Mouse (Mus musculus): ENCODE measurements at regions not wholly inside any gene's neighbourhood (a gene's known extent, or its start where the extent isn't known, plus 50 kb on each side); places are given as distances from the start of the nearest gene placed in this dataset.

GRCm38 (mm10) chr2:34082486-34082885 lies 194.7 kb upstream of the Mvb12b start:
- WGBS, result 59% methylated on average over 7 of the region's 7 CpGs
- Histone ChIP-seq H3K27me3 (ENCODE audit: control insufficient read depth, insufficient read depth, low read length) (no peaks in the 10 kb centered on the region), H3K4me1 (ENCODE audit: control insufficient read depth, insufficient read depth) (no peaks in the 10 kb centered on the region), H3K9ac (replicated peaks; ENCODE audit: low read depth, low read length) (no peak overlapping the region), H3K4me3 (ENCODE audit: low read depth, low read length) (no peak overlapping the region), H3K9me3 (replicated peaks; ENCODE audit: control insufficient read depth, low read length) (no peaks in the 10 kb centered on the region), H3K27ac (ENCODE audit: low read depth) (no peak overlapping the region), H3K4me2 (ENCODE audit: low read depth, low read length) (no peak overlapping the region), H3K36me3 (replicated peaks; ENCODE audit: control insufficient read depth, insufficient read depth, low read length) (no peaks in the 10 kb centered on the region)
- DNase-seq (ENCODE audit: low spot score), result no peak
- TF ChIP-seq CTCF (IDR thresholded peaks at IDR 0.05; ENCODE audit: low read depth), result no peak
- TF ChIP-seq EP300 (IDR thresholded peaks at IDR 0.05; ENCODE audit: low read depth), result no peak
- ATAC-seq (ENCODE audit: insufficient read depth, low read depth), result no peak

- Histone ChIP-seq H3K9me3 (replicated peaks; ENCODE audit: control insufficient read depth, low read length) (no peaks in the 10 kb centered on the region), H3K27me3 (ENCODE audit: control insufficient read depth, insufficient read depth, low read length) (no peaks in the 10 kb centered on the region), H3K27ac (ENCODE audit: low read depth) (no peak overlapping the region), H3K4me1 (ENCODE audit: control insufficient read depth, insufficient read depth) (no peaks in the 10 kb centered on the region), H3K9ac (replicated peaks; ENCODE audit: low read depth, low read length) (no peak overlapping the region), H3K4me3 (ENCODE audit: low read depth, low read length) (no peak overlapping the region), H3K4me2 (ENCODE audit: low read depth, low read length) (no peak overlapping the region), H3K36me3 (replicated peaks; ENCODE audit: control insufficient read depth, insufficient read depth, low read length) (no peaks in the 10 kb centered on the region)
- ATAC-seq (ENCODE audit: insufficient read depth, low read depth) (no peak), DNase-seq (ENCODE audit: low spot score) (no peak)
- TF ChIP-seq CTCF (IDR thresholded peaks at IDR 0.05; ENCODE audit: low read depth), result no peak
- no peak for TF ChIP-seq EP300 (IDR thresholded peaks at IDR 0.05; ENCODE audit: low read depth)
- WGBS, result 46% methylated on average over 3 of the region's 3 CpGs
Measured at GRCm38 (mm10) chr2:34080176-34080575, 192.4 kb upstream of the Mvb12b start.

GRCm38 (mm10) chr2:34079282-34079681 lies 191.5 kb upstream of the Mvb12b start:
- Histone ChIP-seq H3K27me3 (ENCODE audit: control insufficient read depth, insufficient read depth, low read length) (no peaks in the 10 kb centered on the region), H3K36me3 (replicated peaks; ENCODE audit: control insufficient read depth, insufficient read depth, low read length) (no peaks in the 10 kb centered on the region), H3K9ac (replicated peaks; ENCODE audit: low read depth, low read length) (no peak overlapping the region), H3K4me3 (ENCODE audit: low read depth, low read length) (no peak overlapping the region), H3K9me3 (replicated peaks; ENCODE audit: control insufficient read depth, low read length) (no peaks in the 10 kb centered on the region), H3K4me2 (ENCODE audit: low read depth, low read length) (no peak overlapping the region), H3K4me1 (ENCODE audit: control insufficient read depth, insufficient read depth) (no peaks in the 10 kb centered on the region), H3K27ac (ENCODE audit: low read depth) (no peak overlapping the region)
- ATAC-seq (ENCODE audit: insufficient read depth, low read depth) (no peak), DNase-seq (ENCODE audit: low spot score) (no peak)
- WGBS, result 78% methylated on average over 12 of the region's 12 CpGs
- TF ChIP-seq CTCF (IDR thresholded peaks at IDR 0.05; ENCODE audit: low read depth) (no peak), EP300 (IDR thresholded peaks at IDR 0.05; ENCODE audit: low read depth) (no peak)

GRCm38 (mm10) chr2:34078875-34079262 lies 191.1 kb upstream of the Mvb12b start:
- DNase-seq (ENCODE audit: low spot score) (no peak), ATAC-seq (ENCODE audit: insufficient read depth, low read depth) (no peak)
- no peaks in the 10 kb centered on the region for H3K36me3 ChIP-seq (replicated peaks; ENCODE audit: control insufficient read depth, insufficient read depth, low read length)
- H3K9ac ChIP-seq (replicated peaks; ENCODE audit: low read depth, low read length), result no peak overlapping the region
- no peak overlapping the region for H3K4me3 ChIP-seq (ENCODE audit: low read depth, low read length)
- no peak for TF ChIP-seq EP300 (IDR thresholded peaks at IDR 0.05; ENCODE audit: low read depth)
- no peak for TF ChIP-seq CTCF (IDR thresholded peaks at IDR 0.05; ENCODE audit: low read depth)
- no peak overlapping the region for H3K4me2 ChIP-seq (ENCODE audit: low read depth, low read length)
- H3K9me3 ChIP-seq (replicated peaks; ENCODE audit: control insufficient read depth, low read length), result no peaks in the 10 kb centered on the region
- no peaks in the 10 kb centered on the region for H3K27me3 ChIP-seq (ENCODE audit: control insufficient read depth, insufficient read depth, low read length)
- H3K27ac ChIP-seq (ENCODE audit: low read depth), result no peak overlapping the region
- H3K4me1 ChIP-seq (ENCODE audit: control insufficient read depth, insufficient read depth), result no peaks in the 10 kb centered on the region
- WGBS, result 56% methylated on average over 4 of the region's 4 CpGs

- H3K27ac ChIP-seq (ENCODE audit: low read depth), result no peak overlapping the region
- H3K4me2 ChIP-seq (ENCODE audit: low read depth, low read length), result no peak overlapping the region
- no peaks in the 10 kb centered on the region for H3K36me3 ChIP-seq (replicated peaks; ENCODE audit: control insufficient read depth, insufficient read depth, low read length)
- H3K4me1 ChIP-seq (ENCODE audit: control insufficient read depth, insufficient read depth), result no peaks in the 10 kb centered on the region
- H3K9me3 ChIP-seq (replicated peaks; ENCODE audit: control insufficient read depth, low read length), result no peaks in the 10 kb centered on the region
- WGBS, result 67% methylated on average over 3 of the region's 3 CpGs
- H3K27me3 ChIP-seq (ENCODE audit: control insufficient read depth, insufficient read depth, low read length), result no peaks in the 10 kb centered on the region
- TF ChIP-seq EP300 (IDR thresholded peaks at IDR 0.05; ENCODE audit: low read depth) (no peak), CTCF (IDR thresholded peaks at IDR 0.05; ENCODE audit: low read depth) (no peak)
- DNase-seq (ENCODE audit: low spot score), result no peak
- H3K4me3 ChIP-seq (ENCODE audit: low read depth, low read length), result no peak overlapping the region
- ATAC-seq (ENCODE audit: insufficient read depth, low read depth), result no peak
- no peak overlapping the region for H3K9ac ChIP-seq (replicated peaks; ENCODE audit: low read depth, low read length)
Measured at GRCm38 (mm10) chr2:34078248-34078874, 190.6 kb upstream of the Mvb12b start.

GRCm38 (mm10) chr2:34076346-34076745 lies 188.6 kb upstream of the Mvb12b start:
- no peak for DNase-seq (ENCODE audit: low spot score)
- no peaks in the 10 kb centered on the region for H3K36me3 ChIP-seq (replicated peaks; ENCODE audit: control insufficient read depth, insufficient read depth, low read length)
- TF ChIP-seq EP300 (IDR thresholded peaks at IDR 0.05; ENCODE audit: low read depth) (no peak), CTCF (IDR thresholded peaks at IDR 0.05; ENCODE audit: low read depth) (no peak)
- no peak for ATAC-seq (ENCODE audit: insufficient read depth, low read depth)
- no peak overlapping the region for H3K4me3 ChIP-seq (ENCODE audit: low read depth, low read length)
- H3K9me3 ChIP-seq (replicated peaks; ENCODE audit: control insufficient read depth, low read length), result no peaks in the 10 kb centered on the region
- no peak overlapping the region for H3K4me2 ChIP-seq (ENCODE audit: low read depth, low read length)
- H3K27me3 ChIP-seq (ENCODE audit: control insufficient read depth, insufficient read depth, low read length), result no peaks in the 10 kb centered on the region
- no peaks in the 10 kb centered on the region for H3K4me1 ChIP-seq (ENCODE audit: control insufficient read depth, insufficient read depth)
- H3K27ac ChIP-seq (ENCODE audit: low read depth), result no peak overlapping the region
- 52% methylated on average over 4 of the region's 4 CpGs for WGBS
- no peak overlapping the region for H3K9ac ChIP-seq (replicated peaks; ENCODE audit: low read depth, low read length)

Data from heart, postnatal 0 days (tissue).